ENCODE assay signal across 21 mouse cellular contexts in the genomic region with DNA sequence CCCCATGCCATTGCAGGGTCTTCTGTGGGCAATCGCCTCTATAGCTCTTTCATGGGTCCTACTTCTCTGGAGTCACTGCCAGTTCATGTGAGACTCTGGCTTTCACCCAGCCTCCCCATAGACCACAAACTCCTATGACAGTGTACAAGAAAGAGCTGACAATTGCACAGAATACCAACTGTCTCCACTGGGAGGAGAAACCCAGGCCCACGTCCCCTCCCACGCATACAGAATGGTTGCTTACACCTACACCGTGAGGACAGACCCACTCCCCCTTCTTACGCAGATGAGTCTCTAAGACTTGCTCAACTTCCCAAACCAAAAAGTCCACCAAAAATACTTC. TPM values are rescaled to one million over a fixed set of nuclear protein-coding genes. Genes with fewer than 3 reads are reported as not detected.
DNase-seq lines count a peak whose midpoint lies in the region; ATAC-seq and TF ChIP-seq lines count a peak whose summit lies in the region.
"Had no signal": no experiment of that assay in that cellular context is flagged by ENCODE, and none has a peak within 500 bp of the region (broad histone marks: within the 10 kb centered on the region; RNA-seq: fewer than 3 reads in every experiment).

No protein-coding gene starts in this region.

- no peaks in the 10 kb centered on the region for H3K9me3 ChIP-seq in intestine, embryonic 16.5 days (ENCODE audit: control insufficient read depth, low read length)
- H3K9me3 ChIP-seq in intestine, postnatal 0 days (ENCODE audit: control insufficient read depth): no peaks in the 10 kb centered on the region
- H3K9me3 ChIP-seq: embryonic facial prominence, embryonic 13.5 days; forebrain, embryonic 12.5 days; heart, embryonic 13.5 days; hindbrain, embryonic 12.5 days had no signal

- no peak overlapping the region for H3K4me2 ChIP-seq in intestine, embryonic 16.5 days (ENCODE audit: low read depth, low read length)
- no peak overlapping the region for H3K4me2 ChIP-seq in intestine, postnatal 0 days (replicated peaks; ENCODE audit: low read depth)
- H3K4me2 ChIP-seq: embryonic facial prominence, embryonic 13.5 days; forebrain, embryonic 12.5 days; heart, embryonic 13.5 days; hindbrain, embryonic 12.5 days had no signal

- peaks cover 7% of the 10 kb centered on the region; the same call in 1 of the 2 replicates for H3K4me1 ChIP-seq in intestine, embryonic 16.5 days (ENCODE audit: control insufficient read depth, insufficient read depth, low read length)
- H3K4me1 ChIP-seq in intestine, postnatal 0 days (replicated peaks; ENCODE audit: control insufficient read depth, insufficient read depth, low read length): no peaks in the 10 kb centered on the region
- H3K4me1 ChIP-seq: forebrain, embryonic 12.5 days; hindbrain, embryonic 12.5 days had no signal

- no peak for TF ChIP-seq CTCF in intestine, postnatal 0 days (IDR thresholded peaks at IDR 0.05; ENCODE audit: low read depth)

- WGBS in intestine, embryonic 16.5 days: 90% methylated on average over 5 of the region's 5 CpGs
- WGBS in intestine, postnatal 0 days: 92% methylated on average over 5 of the region's 5 CpGs

- no peak overlapping the region for H3K27ac ChIP-seq in intestine, embryonic 16.5 days (ENCODE audit: low read length)
- no peak overlapping the region for H3K27ac ChIP-seq in intestine, postnatal 0 days (ENCODE audit: low read depth, low read length)
- H3K27ac ChIP-seq: embryonic facial prominence, embryonic 13.5 days; forebrain, embryonic 12.5 days; heart, embryonic 13.5 days; hindbrain, embryonic 12.5 days had no signal

- H3K9ac ChIP-seq in intestine, embryonic 16.5 days (ENCODE audit: low read depth, low read length): no peak overlapping the region
- H3K9ac ChIP-seq in intestine, postnatal 0 days (ENCODE audit: low read depth, low read length): no peak overlapping the region
- H3K9ac ChIP-seq: embryonic facial prominence, embryonic 13.5 days; forebrain, embryonic 12.5 days; forebrain, postnatal 0 days; heart, embryonic 13.5 days had no signal

- no peaks in the 10 kb centered on the region for H3K27me3 ChIP-seq in intestine, embryonic 16.5 days (replicated peaks; ENCODE audit: control insufficient read depth, insufficient read depth, low read length)
- H3K27me3 ChIP-seq in intestine, postnatal 0 days (replicated peaks; ENCODE audit: control insufficient read depth, insufficient read depth, low read length): no peaks in the 10 kb centered on the region
- H3K27me3 ChIP-seq: embryonic facial prominence, embryonic 13.5 days; forebrain, embryonic 12.5 days; heart, embryonic 13.5 days; hindbrain, embryonic 12.5 days had no signal

- H3K36me3 ChIP-seq in intestine, embryonic 16.5 days (ENCODE audit: control insufficient read depth, insufficient read depth, low read length): no peaks in the 10 kb centered on the region
- no peaks in the 10 kb centered on the region for H3K36me3 ChIP-seq in intestine, postnatal 0 days (ENCODE audit: control insufficient read depth, insufficient read depth)
- H3K36me3 ChIP-seq: embryonic facial prominence, embryonic 13.5 days; forebrain, embryonic 12.5 days; heart, embryonic 13.5 days; hindbrain, embryonic 12.5 days had no signal

- 0 out of 2 replicates have a peak, but pooled peaks have one; percentile 22 for ATAC-seq in intestine, embryonic 16.5 days
- ATAC-seq in intestine, postnatal 0 days: no peak
- ATAC-seq: forebrain, postnatal 0 days; hindbrain, embryonic 16.5 days had no signal

- DNase-seq in thymus, postnatal 0 days (ENCODE audit: low spot score): peak; percentile 67
- peak; percentile 77 for DNase-seq in thymus, postnatal 14 days
- DNase-seq in ovary, postnatal 14 days (ENCODE audit: low spot score): no peak
- no peak for DNase-seq in frontal cortex, postnatal 36 days (ENCODE audit: low spot score in 2 of 2)
- DNase-seq: adrenal gland, adult 2 months; adrenal gland, postnatal 25 days; cerebellum, adult 18-20 months; cerebellum, adult 9-11 months; cerebellum, postnatal 36 days; forebrain, postnatal 0 days; gastrocnemius, postnatal 10 days; heart, adult 18-20 months; heart, postnatal 10 days; heart, postnatal 4 days had no signal

- H3K4me3 ChIP-seq in intestine, embryonic 16.5 days (ENCODE audit: low read length): no peak overlapping the region
- no peak overlapping the region for H3K4me3 ChIP-seq in intestine, postnatal 0 days (ENCODE audit: low read depth, low read length)
- H3K4me3 ChIP-seq: embryonic facial prominence, embryonic 13.5 days; forebrain, embryonic 12.5 days; heart, embryonic 13.5 days; hindbrain, embryonic 12.5 days had no signal

RNA-seq across cellular contexts. Expression of gene Ano6, which starts 38.0 kb away (rescaled TPM):
- 51.5 and 63.1 TPM in 2 replicates for polyA plus RNA-seq in intestine, embryonic 16.5 days (2015; fragmentation: Nextera tagmentation; extraction: Ambion mirVana)
- 23.9 and 30.5 TPM in 2 replicates for polyA plus RNA-seq in intestine, postnatal 0 days (2015; fragmentation: Nextera tagmentation; extraction: Ambion mirVana)
- polyA plus RNA-seq in thymus, postnatal 0 days (2015; fragmentation: Nextera tagmentation; extraction: Ambion mirVana): 97.9 and 104 TPM in 2 replicates

Comparison
In these comparisons a context has a peak if more than half of its experiments do, and no peak if none do; other contexts are left out.
1. DNase-seq: peak in thymus, postnatal 0 days (single experiment) and thymus, postnatal 14 days (single experiment); none in ovary, postnatal 14 days (single experiment) and frontal cortex, postnatal 36 days (0 of 2).